Mouse (Mus musculus): Measurements from ENCODE around the gene Chn1. TPM values are rescaled to one million over a fixed set of nuclear protein-coding genes. Genes with fewer than 3 reads are reported as not detected.

Chn1 gene
- total and polyA plus RNA-seq, 3 experiments, result 4.2 to 17.0 (median 9.9) TPM

DNA sequence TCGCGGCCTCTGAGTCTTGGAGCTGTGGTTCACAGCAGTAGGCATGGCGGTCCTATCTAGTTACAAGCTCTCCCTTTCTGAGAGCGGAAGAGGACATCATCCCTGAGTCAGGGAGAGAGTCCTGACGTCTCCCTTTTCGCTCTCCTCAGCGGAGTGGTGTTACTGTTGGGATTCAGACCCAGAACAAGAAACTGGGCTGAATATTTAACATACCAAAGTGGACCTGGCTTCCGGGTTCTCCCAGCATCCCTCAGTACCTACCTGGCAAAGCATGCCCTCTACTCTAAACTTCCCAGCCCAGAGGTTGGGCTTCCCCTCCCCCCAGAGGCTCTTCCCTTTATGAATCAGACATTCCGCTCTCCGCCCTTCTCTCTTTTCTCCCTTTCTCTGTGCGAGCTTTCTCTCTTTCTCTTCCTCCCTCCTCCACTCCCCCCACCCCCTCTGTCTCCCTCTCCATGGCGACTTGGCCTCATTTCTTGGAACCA is 189.8 kb downstream of the Chn1 start:
- no peak for DNase-seq (ENCODE audit: extremely low read depth)
- H3K27me3 ChIP-seq (replicated peaks), result no peaks in the 10 kb centered on the region
- no peaks in the 10 kb centered on the region for H3K9me3 ChIP-seq (replicated peaks; ENCODE audit: low read length)
- H3K79me2 ChIP-seq (replicated peaks; ENCODE audit: control insufficient read depth, extremely low read depth, insufficient read depth, poor library complexity, severe bottlenecking), result no peaks in the 10 kb centered on the region
- H3K27ac ChIP-seq (ENCODE audit: insufficient read depth, low read depth), result no peak overlapping the region
- H3K9ac ChIP-seq (ENCODE audit: insufficient read depth, low read depth), result peak overlapping the region; percentile 49; the same call in 1 of the 2 replicates
- peaks cover 2 to 7% of the 10 kb centered on the region in 2 experiments; a peak in 1 of 4 replicates for H3K4me1 ChIP-seq (ENCODE audit: control insufficient read depth in 1 of 2, insufficient read depth in 2 of 2)
- peak overlapping the region; percentile 51 for H3K4me2 ChIP-seq (ENCODE audit: insufficient read depth, low read depth, poor library complexity, severe bottlenecking)
- dilution Hi-C loops (cut with MboI; ENCODE audit: extremely low pct_ligation_motif_present, extremely low pct_unique_long_range_greater_than_20kb, low sequenced_read_pairs) (no loop called here), in situ Hi-C loops (cut with MboI; ENCODE audit: low pct_ligation_motif_present, low pct_unique_long_range_greater_than_20kb, low sequenced_read_pairs) (loop anchor here (25.0 kb wide), 2 partner anchors 402 to 1077 kb away; partner anchors contain the start of genes Evx2 and Hoxd13)
- TF ChIP-seq MAZ (IDR thresholded peaks at IDR 0.05; ENCODE audit: low read depth, low read length) (0 out of 2 replicates have a peak, but pooled peaks have one; percentile 38), MYC (IDR thresholded peaks at IDR 0.05; ENCODE audit: low read depth, low read length) (no peak), BHLHE40 (IDR thresholded peaks at IDR 0.05; ENCODE audit: low read depth, low read length) (no peak), SIN3A (IDR thresholded peaks at IDR 0.05; ENCODE audit: low read length) (0 out of 2 replicates have a peak, but pooled peaks have one; percentile 9), ELF1 (IDR thresholded peaks at IDR 0.05; ENCODE audit: low read depth, low read length) (peak; percentile 67), CTCF (conservative IDR thresholded peaks at IDR 0.05 in 1 of 2, IDR thresholded peaks at IDR 0.05 in 1 of 2; ENCODE audit: low read depth in 2 of 2, low read length in 2 of 2) (no peak), USF2 (conservative IDR thresholded peaks at IDR 0.05; ENCODE audit: low read depth, low read length) (no peak), POLR2AphosphoS2 (IDR thresholded peaks at IDR 0.05; ENCODE audit: low read depth, low read length) (no peak), CHD2 (IDR thresholded peaks at IDR 0.05; ENCODE audit: low read length) (peak; percentile 52; the same call in 1 of the 2 replicates), KAT2A (IDR thresholded peaks at IDR 0.05; ENCODE audit: insufficient replicate concordance, low read length) (no peak), RCOR1 (conservative IDR thresholded peaks at IDR 0.05; ENCODE audit: low read depth, low read length) (no peak), EP300 (IDR thresholded peaks at IDR 0.05; ENCODE audit: low read length) (no peak), IRF4 (IDR thresholded peaks at IDR 0.05; ENCODE audit: low read depth, low read length) (peak; percentile 71)
- H3K4me3 ChIP-seq (replicated peaks in 1 of 3; ENCODE audit: low read depth in 2 of 3, low read length in 2 of 3, poor library complexity in 1 of 3), result peak overlapping the region in 2 of 3 experiments; percentile 30 to 51
- no peaks in the 10 kb centered on the region for H3K36me3 ChIP-seq (replicated peaks in 1 of 2; ENCODE audit: control insufficient read depth in 1 of 2, insufficient read depth in 1 of 2, low read length in 1 of 2)

DNA sequence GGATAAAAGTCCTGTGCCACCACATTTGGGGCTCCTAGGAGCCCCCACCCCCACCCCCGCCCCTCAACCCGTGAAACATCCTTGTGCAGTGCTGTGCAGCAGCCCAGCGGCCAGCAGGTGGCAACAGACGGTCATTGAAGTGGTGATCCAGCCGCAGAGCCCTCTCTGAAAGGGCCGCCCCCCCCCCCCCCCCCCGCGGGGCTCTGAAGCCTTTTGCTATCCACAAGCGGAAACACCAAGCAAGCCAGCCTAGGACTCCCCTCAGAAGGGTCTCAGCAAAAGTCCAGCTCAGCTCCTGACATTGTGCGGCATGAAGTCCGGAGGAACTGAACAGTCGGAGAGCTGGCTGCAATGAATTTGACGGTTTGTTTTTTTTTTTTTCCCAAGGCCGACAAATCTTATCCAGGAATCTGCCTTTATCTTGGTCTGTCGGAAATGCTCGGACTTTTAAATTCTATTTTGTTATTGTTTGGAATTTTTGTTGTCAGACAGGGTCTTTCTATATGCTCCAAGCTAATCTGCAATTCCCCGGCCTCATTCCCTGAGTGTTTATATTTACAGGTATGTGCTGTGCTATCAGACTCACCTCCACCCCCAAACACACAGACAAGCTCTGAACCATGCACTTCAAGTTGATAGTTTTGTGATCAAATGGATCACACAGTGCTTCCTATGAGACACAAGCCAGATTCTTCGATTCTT is 190.3 kb downstream of the Chn1 start:
- peak overlapping the region; percentile 49 for H3K9ac ChIP-seq (ENCODE audit: insufficient read depth, low read depth)
- in situ Hi-C loops (cut with MboI; ENCODE audit: low pct_ligation_motif_present, low pct_unique_long_range_greater_than_20kb, low sequenced_read_pairs), result loop anchor here (5.0 to 25.0 kb wide), 3 partner anchors 163 to 1078 kb away; partner anchors contain the start of genes Evx2 and Hoxd13
- H3K79me2 ChIP-seq (replicated peaks; ENCODE audit: control insufficient read depth, extremely low read depth, insufficient read depth, poor library complexity, severe bottlenecking), result no peaks in the 10 kb centered on the region

More for the DNA sequence above, 190.3 kb downstream of the Chn1 start:
- dilution Hi-C loops (cut with MboI; ENCODE audit: extremely low pct_ligation_motif_present, extremely low pct_unique_long_range_greater_than_20kb, low sequenced_read_pairs), result no loop called here
- Histone ChIP-seq H3K4me3 (replicated peaks in 1 of 3; ENCODE audit: low read depth in 2 of 3, low read length in 2 of 3, poor library complexity in 1 of 3) (peak overlapping the region; percentile 25 to 51 (median 30)), H3K4me2 (ENCODE audit: insufficient read depth, low read depth, poor library complexity, severe bottlenecking) (peak overlapping the region; percentile 51), H3K4me1 (ENCODE audit: control insufficient read depth in 1 of 2, insufficient read depth in 2 of 2) (peaks cover 2 to 7% of the 10 kb centered on the region in 2 experiments; a peak in 1 of 4 replicates), H3K9me3 (replicated peaks; ENCODE audit: low read length) (no peaks in the 10 kb centered on the region), H3K27me3 (replicated peaks) (no peaks in the 10 kb centered on the region), H3K27ac (ENCODE audit: insufficient read depth, low read depth) (no peak overlapping the region), H3K36me3 (replicated peaks in 1 of 2; ENCODE audit: control insufficient read depth in 1 of 2, insufficient read depth in 1 of 2, low read length in 1 of 2) (no peaks in the 10 kb centered on the region)
- peak; percentile 62 for DNase-seq (ENCODE audit: extremely low read depth)
- TF ChIP-seq JUN (IDR thresholded peaks at IDR 0.05; ENCODE audit: insufficient read depth, low read depth, low read length), result no peak
- 0 out of 2 replicates have a peak, but pooled peaks have one; percentile 41 for TF ChIP-seq ZNF384 (IDR thresholded peaks at IDR 0.05; ENCODE audit: low read depth, low read length)
- no peak for TF ChIP-seq CHD2 (IDR thresholded peaks at IDR 0.05; ENCODE audit: low read length)
- TF ChIP-seq SIN3A (IDR thresholded peaks at IDR 0.05; ENCODE audit: low read length), result 0 out of 2 replicates have a peak, but pooled peaks have one; percentile 4
- TF ChIP-seq NELFE (IDR thresholded peaks at IDR 0.05; ENCODE audit: low read depth, low read length), result no peak
- TF ChIP-seq POLR2AphosphoS2 (IDR thresholded peaks at IDR 0.05; ENCODE audit: low read depth, low read length), result no peak
- peak in 1 of 2 experiments; percentile 77; a peak in 2 of 4 replicates for TF ChIP-seq CTCF (conservative IDR thresholded peaks at IDR 0.05 in 1 of 2, IDR thresholded peaks at IDR 0.05 in 1 of 2; ENCODE audit: low read depth in 2 of 2, low read length in 2 of 2)
- TF ChIP-seq ETS1 (conservative IDR thresholded peaks at IDR 0.05; ENCODE audit: low read depth, low read length), result no peak
- no peak for TF ChIP-seq E2F4 (IDR thresholded peaks at IDR 0.05; ENCODE audit: insufficient replicate concordance, low read depth, low read length)
- peak; percentile 69 for TF ChIP-seq SMC3 (IDR thresholded peaks at IDR 0.05; ENCODE audit: low read depth, low read length)
- TF ChIP-seq RAD21 (IDR thresholded peaks at IDR 0.05; ENCODE audit: low read depth, low read length), result peak; percentile 69
- TF ChIP-seq MAZ (IDR thresholded peaks at IDR 0.05; ENCODE audit: low read depth, low read length), result peak; percentile 93
